Mouse (Mus musculus) erythroblast, adult 5-6 weeks (primary cell): Measurements from ENCODE around the gene Ifna14. TPM values are rescaled to one million over a fixed set of nuclear protein-coding genes. Genes with fewer than 3 reads are reported as not detected.

ENCODE experiments used
- total RNA-seq, 2 experiments: library from RNA; stranded (forward) in 1 of 2; stranded (reverse) in 1 of 2; fragments of 150-400 nt in 1 of 2; fragments of 200-764, 138-1000 nt in 1 of 2; gene quantifications; 2 replicates each; pipeline versions ENCODE4 v1.2.3 to v1.2.4; 2015 to 2017; ENCODE audit warnings: low replicate concordance in 2 of 2

Ifna14 gene
- total RNA-seq, 2 experiments from 2014 or later, result not detected

Other genes with a start within 250 kb of the Ifna14 start
- gene Hacd4, start 132.9 kb downstream of the Ifna14 start, total RNA-seq (2015; ENCODE audit: low replicate concordance), result 14.0 and 16.5 TPM in 2 replicates
- 5.9 and 6.8 TPM in 2 replicates for gene Hacd4, start 132.9 kb downstream of the Ifna14 start, total RNA-seq (2017; ENCODE audit: low replicate concordance)
- gene Ifnb1, start 49.0 kb downstream of the Ifna14 start, total RNA-seq (2015; ENCODE audit: low replicate concordance), result not detected in 2 replicates
- not detected in 2 replicates for gene Ifnb1, start 49.0 kb downstream of the Ifna14 start, total RNA-seq (2017; ENCODE audit: low replicate concordance)
- not detected in 2 replicates for gene Ifna15, start 13.6 kb downstream of the Ifna14 start, total RNA-seq (2015; ENCODE audit: low replicate concordance)
- gene Ifna15, start 13.6 kb downstream of the Ifna14 start, total RNA-seq (2017; ENCODE audit: low replicate concordance), result not detected in 2 replicates
- not detected in 2 replicates for gene Ifna9, start 20.6 kb upstream of the Ifna14 start, total RNA-seq (2015; ENCODE audit: low replicate concordance)
- gene Ifna9, start 20.6 kb upstream of the Ifna14 start, total RNA-seq (2017; ENCODE audit: low replicate concordance), result not detected in 2 replicates
- not detected in 2 replicates for gene Ifna12, start 31.6 kb upstream of the Ifna14 start, total RNA-seq (2015; ENCODE audit: low replicate concordance)
- not detected in 2 replicates for gene Ifna12, start 31.6 kb upstream of the Ifna14 start, total RNA-seq (2017; ENCODE audit: low replicate concordance)
- not detected in 2 replicates for gene C87499, start 62.6 kb upstream of the Ifna14 start, total RNA-seq (2015; ENCODE audit: low replicate concordance)
- not detected in 2 replicates for gene C87499, start 62.6 kb upstream of the Ifna14 start, total RNA-seq (2017; ENCODE audit: low replicate concordance)
- gene Ifna13, start 72.7 kb upstream of the Ifna14 start, total RNA-seq (2015; ENCODE audit: low replicate concordance), result not detected in 2 replicates
- not detected in 2 replicates for gene Ifna13, start 72.7 kb upstream of the Ifna14 start, total RNA-seq (2017; ENCODE audit: low replicate concordance)
- not detected in 2 replicates for gene Ifna16, start 105.1 kb upstream of the Ifna14 start, total RNA-seq (2015; ENCODE audit: low replicate concordance)
- gene Ifna16, start 105.1 kb upstream of the Ifna14 start, total RNA-seq (2017; ENCODE audit: low replicate concordance), result not detected in 2 replicates
- not detected in 2 replicates for gene Ifna2, start 112.1 kb upstream of the Ifna14 start, total RNA-seq (2015; ENCODE audit: low replicate concordance)
- gene Ifna2, start 112.1 kb upstream of the Ifna14 start, total RNA-seq (2017; ENCODE audit: low replicate concordance), result not detected in 2 replicates
- not detected in 2 replicates for gene Ifnab, start 119.6 kb upstream of the Ifna14 start, total RNA-seq (2015; ENCODE audit: low replicate concordance)
- gene Ifnab, start 119.6 kb upstream of the Ifna14 start, total RNA-seq (2017; ENCODE audit: low replicate concordance), result not detected in 2 replicates
- gene Gm26566, start 150.0 kb upstream of the Ifna14 start, total RNA-seq (2015; ENCODE audit: low replicate concordance), result not detected in 2 replicates
- gene Gm26566, start 150.0 kb upstream of the Ifna14 start, total RNA-seq (2017; ENCODE audit: low replicate concordance), result not detected in 2 replicates
- 18.6 and 26.3 TPM in 2 replicates for gene Klhl9, start 150.7 kb upstream of the Ifna14 start, total RNA-seq (2015; ENCODE audit: low replicate concordance)
- 24.0 and 29.5 TPM in 2 replicates for gene Klhl9, start 150.7 kb upstream of the Ifna14 start, total RNA-seq (2017; ENCODE audit: low replicate concordance)
- not detected in 2 replicates for gene Gm13271, start 183.1 kb upstream of the Ifna14 start, total RNA-seq (2015; ENCODE audit: low replicate concordance)
- gene Gm13271, start 183.1 kb upstream of the Ifna14 start, total RNA-seq (2017; ENCODE audit: low replicate concordance), result not detected in 2 replicates
- not detected in 2 replicates for gene Gm13283, start 188.3 kb upstream of the Ifna14 start, total RNA-seq (2015; ENCODE audit: low replicate concordance)
- not detected in 2 replicates for gene Gm13283, start 188.3 kb upstream of the Ifna14 start, total RNA-seq (2017; ENCODE audit: low replicate concordance)
- not detected in 2 replicates for gene Gm13290, start 202.0 kb upstream of the Ifna14 start, total RNA-seq (2015; ENCODE audit: low replicate concordance)
- gene Gm13290, start 202.0 kb upstream of the Ifna14 start, total RNA-seq (2017; ENCODE audit: low replicate concordance), result not detected in 2 replicates
- not detected in 2 replicates for gene Gm13289, start 205.1 kb upstream of the Ifna14 start, total RNA-seq (2015; ENCODE audit: low replicate concordance)
- not detected in 2 replicates for gene Gm13289, start 205.1 kb upstream of the Ifna14 start, total RNA-seq (2017; ENCODE audit: low replicate concordance)
- gene Gm13272, start 208.1 kb upstream of the Ifna14 start, total RNA-seq (2015; ENCODE audit: low replicate concordance), result not detected in 2 replicates
- gene Gm13272, start 208.1 kb upstream of the Ifna14 start, total RNA-seq (2017; ENCODE audit: low replicate concordance), result not detected in 2 replicates
- not detected in 2 replicates for gene Ifnz, start 210.3 kb upstream of the Ifna14 start, total RNA-seq (2015; ENCODE audit: low replicate concordance)
- gene Ifnz, start 210.3 kb upstream of the Ifna14 start, total RNA-seq (2017; ENCODE audit: low replicate concordance), result not detected in 2 replicates
- gene Gm13276, start 213.9 kb upstream of the Ifna14 start, total RNA-seq (2015; ENCODE audit: low replicate concordance), result not detected in 2 replicates
- not detected in 2 replicates for gene Gm13276, start 213.9 kb upstream of the Ifna14 start, total RNA-seq (2017; ENCODE audit: low replicate concordance)
- not detected in 2 replicates for gene Gm13277, start 216.8 kb upstream of the Ifna14 start, total RNA-seq (2015; ENCODE audit: low replicate concordance)
- gene Gm13277, start 216.8 kb upstream of the Ifna14 start, total RNA-seq (2017; ENCODE audit: low replicate concordance), result not detected in 2 replicates
- not detected in 2 replicates for gene Gm13278, start 219.8 kb upstream of the Ifna14 start, total RNA-seq (2015; ENCODE audit: low replicate concordance)
- gene Gm13278, start 219.8 kb upstream of the Ifna14 start, total RNA-seq (2017; ENCODE audit: low replicate concordance), result not detected in 2 replicates
- gene Gm13275, start 222.7 kb upstream of the Ifna14 start, total RNA-seq (2015; ENCODE audit: low replicate concordance), result not detected in 2 replicates
- gene Gm13275, start 222.7 kb upstream of the Ifna14 start, total RNA-seq (2017; ENCODE audit: low replicate concordance), result not detected in 2 replicates
- gene Gm13279, start 225.6 kb upstream of the Ifna14 start, total RNA-seq (2015; ENCODE audit: low replicate concordance), result not detected in 2 replicates
- not detected in 2 replicates for gene Gm13279, start 225.6 kb upstream of the Ifna14 start, total RNA-seq (2017; ENCODE audit: low replicate concordance)
- gene Gm13285, start 227.9 kb upstream of the Ifna14 start, total RNA-seq (2015; ENCODE audit: low replicate concordance), result not detected in 2 replicates
- not detected in 2 replicates for gene Gm13285, start 227.9 kb upstream of the Ifna14 start, total RNA-seq (2017; ENCODE audit: low replicate concordance)
- not detected in 2 replicates for gene Gm13287, start 231.5 kb upstream of the Ifna14 start, total RNA-seq (2015; ENCODE audit: low replicate concordance)
- not detected in 2 replicates for gene Gm13287, start 231.5 kb upstream of the Ifna14 start, total RNA-seq (2017; ENCODE audit: low replicate concordance)
- not detected in 2 replicates for gene Gm13288, start 233.7 kb upstream of the Ifna14 start, total RNA-seq (2015; ENCODE audit: low replicate concordance)
- gene Gm13288, start 233.7 kb upstream of the Ifna14 start, total RNA-seq (2017; ENCODE audit: low replicate concordance), result not detected in 2 replicates
- gene Ifna7, start 244.4 kb upstream of the Ifna14 start, total RNA-seq (2015; ENCODE audit: low replicate concordance), result not detected in 2 replicates
- gene Ifna7, start 244.4 kb upstream of the Ifna14 start, total RNA-seq (2017; ENCODE audit: low replicate concordance), result not detected in 2 replicates
- gene Ifna11, start 248.2 kb upstream of the Ifna14 start, total RNA-seq (2015; ENCODE audit: low replicate concordance), result not detected in 2 replicates
- not detected in 2 replicates for gene Ifna11, start 248.2 kb upstream of the Ifna14 start, total RNA-seq (2017; ENCODE audit: low replicate concordance)